Mouse (Mus musculus): ENCODE results near the gene Dsn1.

GRCm38 (mm10) chr2:157036400-157036799 is 29.4 kb upstream of the Dsn1 start:
- no peak for TF ChIP-seq EP300 (IDR thresholded peaks at IDR 0.05; ENCODE audit: low read depth)
- TF ChIP-seq CTCF (IDR thresholded peaks at IDR 0.05; ENCODE audit: low read depth) = no peak
